Mouse (Mus musculus) gastrocnemius, adult 2 months (tissue): ENCODE measurements around the gene Dnajc16. TPM values are rescaled to one million over a fixed set of nuclear protein-coding genes. Genes with fewer than 3 reads are reported as not detected.

ENCODE experiments used
- DNase-seq: peaks from one replicate; pipeline ENCODE4 v3.0.0; 2022
- H3K27ac ChIP-seq: fragments of 200-600 bp; 2 replicates; pipeline ENCODE4 v1.8.1; 2022; ENCODE audit warnings: mild to moderate bottlenecking
- H3K4me3 ChIP-seq: fragments of 200-600 bp; 2 replicates; pipeline ENCODE4 v1.8.1; 2022; ENCODE audit warnings: mild to moderate bottlenecking, moderate library complexity
- CTCF ChIP-seq: fragments of 200-600 bp; IDR thresholded peaks from 2 replicates; pipeline ENCODE4 v1.8.1; 2022; ENCODE audit warnings: antibody characterized with exemption, mild to moderate bottlenecking, moderate library complexity
- intact Hi-C: fragments of 180-260 bp; cut with DNase I; formaldehyde crosslinking; loops from one replicate; pipeline ENCODE4 v1.15.1; 2025
- total RNA-seq, 2 experiments: library from RNA; stranded (reverse); gene quantifications; 2 replicates each; pipeline ENCODE4 v1.2.3; 2021

Dnajc16 gene
- total RNA-seq, 2 experiments from 2014 or later: 12.6 to 12.9 TPM

DNA sequence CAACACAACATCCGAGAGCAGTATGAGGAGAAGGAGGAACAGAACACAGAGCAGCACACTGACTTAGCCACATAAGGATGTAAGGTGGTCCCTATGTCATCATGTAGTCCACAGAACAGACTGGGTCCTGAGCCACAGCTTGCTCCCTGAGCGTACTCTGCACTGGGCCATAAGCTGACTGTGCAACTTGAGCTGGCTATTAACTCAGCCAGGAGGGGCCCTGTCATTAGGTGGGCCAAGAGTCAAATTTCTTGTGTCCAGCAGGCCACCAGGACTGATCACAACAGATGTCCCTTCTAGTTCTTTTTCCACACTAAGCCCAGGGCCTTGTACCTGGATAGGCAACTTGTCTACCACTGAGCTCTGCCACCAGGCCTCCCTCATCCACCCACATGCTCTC lies 75.7 kb downstream of the Dnajc16 start:
- intact Hi-C loops: no loop called here
- H3K27ac ChIP-seq: peak overlapping the region; percentile 93
- DNase-seq: peak; percentile 58
- peak overlapping the region; percentile 9 for H3K4me3 ChIP-seq
- TF ChIP-seq CTCF: no peak

DNA sequence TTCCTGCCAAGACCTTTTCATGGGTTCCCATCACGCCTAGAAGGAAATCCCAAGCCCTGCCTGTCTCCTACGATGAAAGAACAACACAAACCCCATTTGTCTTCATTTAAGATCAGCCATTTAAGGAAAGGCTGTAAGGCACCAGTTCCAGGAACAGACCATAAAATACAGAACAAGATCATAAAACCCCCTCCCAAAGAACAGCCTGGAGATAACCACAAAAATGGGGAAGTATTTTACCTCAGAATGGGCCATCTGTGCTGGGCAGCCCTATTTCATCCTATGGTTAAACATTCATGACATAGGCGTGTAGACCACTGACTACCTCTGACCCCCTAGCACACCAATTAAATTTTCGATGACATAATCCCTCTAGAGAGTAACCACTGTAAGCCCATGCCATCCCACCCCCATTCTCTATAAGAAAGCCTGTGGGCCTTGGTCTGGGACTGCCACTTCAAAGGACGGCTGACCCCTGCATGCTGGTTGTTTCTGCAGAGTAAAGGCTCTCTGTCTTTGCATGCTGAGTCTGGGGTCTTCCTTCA lies 77.1 kb downstream of the Dnajc16 start:
- no peak for DNase-seq
- H3K27ac ChIP-seq: peak overlapping the region; percentile 93
- H3K4me3 ChIP-seq: peak overlapping the region; percentile 9
- TF ChIP-seq CTCF: no peak
- intact Hi-C loops: no loop called here

DNA sequence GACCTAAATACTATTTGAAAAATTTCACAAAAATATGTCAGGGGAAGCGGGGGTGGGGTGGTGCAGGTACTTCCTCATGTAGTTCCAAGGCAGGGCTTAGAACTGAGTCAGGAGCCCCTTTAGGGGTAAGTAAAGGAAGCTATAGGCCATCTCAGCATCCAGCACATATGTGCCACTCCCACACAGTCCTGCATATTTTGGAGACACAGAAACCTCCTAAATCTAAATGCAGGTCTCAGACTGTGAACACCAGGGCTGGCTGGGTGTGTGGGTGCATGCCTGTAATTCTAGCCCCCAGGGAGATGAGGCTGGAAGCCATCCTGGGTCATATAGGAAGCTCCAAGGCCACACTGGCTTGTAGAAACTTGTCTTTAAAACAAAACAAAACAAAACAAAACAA lies 79.5 kb downstream of the Dnajc16 start:
- H3K27ac ChIP-seq: no peak overlapping the region
- no peak overlapping the region for H3K4me3 ChIP-seq
- peak; percentile 22 for DNase-seq
- intact Hi-C loops: no loop called here
- TF ChIP-seq CTCF: no peak

Other genes starting within 250 kb of the Dnajc16 start
- gene Fblim1, start 184.8 kb downstream of the Dnajc16 start, total RNA-seq: 1 to 10 TPM; 1.1 to 1.5 TPM
- gene Tmem82, start 172.3 kb downstream of the Dnajc16 start, total RNA-seq: 1 to 10 TPM in 1 of 2 experiments, under 1 TPM in 1; 0.61 to 3.2 TPM
- gene Slc25a34, start 167.1 kb downstream of the Dnajc16 start, total RNA-seq: 10 to 100 TPM; 10.3 to 26.9 TPM
- gene Plekhm2, start 126.0 kb downstream of the Dnajc16 start, total RNA-seq: 10 to 100 TPM; 32.9 to 34.7 TPM
- 1 to 10 TPM; 3.8 to 5.6 TPM for gene Rsc1a1, start 105.3 kb downstream of the Dnajc16 start, total RNA-seq
- gene Ddi2, start 67.5 kb downstream of the Dnajc16 start, total RNA-seq: 10 to 100 TPM; 37.8 to 46.5 TPM
- gene Agmat, start 44.3 kb downstream of the Dnajc16 start, total RNA-seq: not detected
- 1 to 10 TPM; 2.2 to 2.5 TPM for gene Casp9, start 2.7 kb upstream of the Dnajc16 start, total RNA-seq
- gene Cela2a, start 35.2 kb upstream of the Dnajc16 start, total RNA-seq: not detected
- not detected for gene Ctrc, start 55.4 kb upstream of the Dnajc16 start, total RNA-seq
- 1 to 10 TPM; 5.2 to 6.1 TPM for gene Efhd2, start 84.0 kb upstream of the Dnajc16 start, total RNA-seq
- not detected for gene Fhad1, start 224.2 kb upstream of the Dnajc16 start, total RNA-seq